Mouse (Mus musculus) fibroblast of lung, adult 2 months (primary cell): Measurements from ENCODE around the gene Nfe2l1.

Experiments
- DNase-seq: peaks from one replicate; pipeline ENCODE4 v3.0.0-alpha.2; 2011; ENCODE audit warnings: low read depth

Gene Nfe2l1

GRCm38 (mm10) chr11:96847240-96847639 lies 17.5 kb upstream of the Nfe2l1 start:
- no peak for DNase-seq

- no peak for DNase-seq
Measured at GRCm38 (mm10) chr11:96843627-96844026, 13.9 kb upstream of the Nfe2l1 start.

- DNase-seq, result no peak
Measured at GRCm38 (mm10) chr11:96840290-96840689, 10.5 kb upstream of the Nfe2l1 start.

- DNase-seq, result no peak
Measured at GRCm38 (mm10) chr11:96839877-96840276, 10.1 kb upstream of the Nfe2l1 start.

- no peak for DNase-seq
Measured at GRCm38 (mm10) chr11:96839428-96839827, 9.7 kb upstream of the Nfe2l1 start.

- no peak for DNase-seq
Measured at GRCm38 (mm10) chr11:96838341-96838740, 8.6 kb upstream of the Nfe2l1 start.

GRCm38 (mm10) chr11:96837298-96837697 lies 7.5 kb upstream of the Nfe2l1 start:
- no peak for DNase-seq

GRCm38 (mm10) chr11:96834127-96834526 lies 4.4 kb upstream of the Nfe2l1 start:
- no peak for DNase-seq

GRCm38 (mm10) chr11:96832973-96833372 lies 3.2 kb upstream of the Nfe2l1 start:
- no peak for DNase-seq

- no peak for DNase-seq
Measured at GRCm38 (mm10) chr11:96832541-96832940, 2.8 kb upstream of the Nfe2l1 start.

GRCm38 (mm10) chr11:96831516-96831915 lies 1.7 kb upstream of the Nfe2l1 start:
- DNase-seq, result no peak

GRCm38 (mm10) chr11:96830539-96831216 lies 910 bp upstream of the Nfe2l1 start:
- DNase-seq, result no peak

- DNase-seq, result no peak
Measured at GRCm38 (mm10) chr11:96829403-96829812, 360 bp downstream of the Nfe2l1 start.

- no peak for DNase-seq
Measured at GRCm38 (mm10) chr11:96828881-96829280, 887 bp downstream of the Nfe2l1 start.

GRCm38 (mm10) chr11:96827917-96828316 lies 1.9 kb downstream of the Nfe2l1 start:
- no peak for DNase-seq

- DNase-seq, result no peak
Measured at GRCm38 (mm10) chr11:96827062-96827581, 2.6 kb downstream of the Nfe2l1 start.

GRCm38 (mm10) chr11:96826481-96826880 lies 3.3 kb downstream of the Nfe2l1 start:
- no peak for DNase-seq

GRCm38 (mm10) chr11:96824783-96825495 lies 4.8 kb downstream of the Nfe2l1 start:
- no peak for DNase-seq

GRCm38 (mm10) chr11:96823880-96824782 lies 5.6 kb downstream of the Nfe2l1 start:
- peak; percentile 91 for DNase-seq

GRCm38 (mm10) chr11:96823471-96823837 lies 6.3 kb downstream of the Nfe2l1 start:
- DNase-seq, result no peak

- DNase-seq, result peak; percentile 82
Measured at GRCm38 (mm10) chr11:96822675-96823470, 6.9 kb downstream of the Nfe2l1 start.

- no peak for DNase-seq
Measured at GRCm38 (mm10) chr11:96821956-96822355, 7.8 kb downstream of the Nfe2l1 start.
